Mouse (Mus musculus): Measurements from ENCODE around the gene Timd4.

The Timd4 gene

GRCm38 (mm10) chr11:46810511-46810910 is at the start of gene Timd4:
Gene Timd4, plus strand, starts transcription at chr11:46810800.
- DNase-seq (ENCODE audit: low read depth, low spot score), result no peak

GRCm38 (mm10) chr11:46776879-46777278 is 33.7 kb upstream of the Timd4 start:
- DNase-seq (ENCODE audit: low read depth, low spot score), result no peak

- no peak for DNase-seq (ENCODE audit: low read depth, low spot score)
These were observed 30.8 kb upstream of the Timd4 start for GRCm38 (mm10) chr11:46779811-46780210.

- DNase-seq (ENCODE audit: low read depth, low spot score), result no peak
These were observed 6.2 kb upstream of the Timd4 start for GRCm38 (mm10) chr11:46804440-46804839.

GRCm38 (mm10) chr11:46817692-46818091 is 7.1 kb downstream of the Timd4 start:
- DNase-seq (ENCODE audit: low read depth, low spot score), result no peak

GRCm38 (mm10) chr11:46819930-46820329 is 9.3 kb downstream of the Timd4 start:
- DNase-seq (ENCODE audit: low read depth, low spot score), result no peak

GRCm38 (mm10) chr11:46830348-46830747 is 19.7 kb downstream of the Timd4 start:
- no peak for DNase-seq (ENCODE audit: low read depth, low spot score)

GRCm38 (mm10) chr11:46835080-46835479 is 24.5 kb downstream of the Timd4 start:
- no peak for DNase-seq (ENCODE audit: low read depth, low spot score)

GRCm38 (mm10) chr11:46842015-46842726 is 31.6 kb downstream of the Timd4 start:
- DNase-seq (ENCODE audit: low read depth, low spot score), result no peak

- DNase-seq (ENCODE audit: low read depth, low spot score), result no peak
These were observed 36.1 kb downstream of the Timd4 start for GRCm38 (mm10) chr11:46846661-46847060.

GRCm38 (mm10) chr11:46847827-46848220 is 37.2 kb downstream of the Timd4 start:
- DNase-seq (ENCODE audit: low read depth, low spot score), result no peak

GRCm38 (mm10) chr11:46848221-46848971 is 37.8 kb downstream of the Timd4 start:
- DNase-seq (ENCODE audit: low read depth, low spot score), result no peak

- no peak for DNase-seq (ENCODE audit: low read depth, low spot score)
These were observed 54.2 kb downstream of the Timd4 start for GRCm38 (mm10) chr11:46864809-46865208.

GRCm38 (mm10) chr11:46868594-46868993 is 58.0 kb downstream of the Timd4 start:
- no peak for DNase-seq (ENCODE audit: low read depth, low spot score)

- no peak for DNase-seq (ENCODE audit: low read depth, low spot score)
These were observed 65.2 kb downstream of the Timd4 start for GRCm38 (mm10) chr11:46875774-46876173.

- DNase-seq (ENCODE audit: low read depth, low spot score), result no peak
These were observed 71.9 kb downstream of the Timd4 start for GRCm38 (mm10) chr11:46882456-46882855.

- no peak for DNase-seq (ENCODE audit: low read depth, low spot score)
These were observed 78.5 kb downstream of the Timd4 start for GRCm38 (mm10) chr11:46889093-46889492.
